Mouse (Mus musculus) MEL (cell line): Measurements from ENCODE around the gene Rplp0.

Experiments used
- CHD1 ChIP-seq: IDR thresholded peaks from 2 replicates; pipeline ENCODE4 v1.6.1; 2012; ENCODE audit warnings: low read depth, mild to moderate bottlenecking, inconsistent platforms, low read length, improper control_type of control experiment
- CTCF ChIP-seq, 3 experiments: IDR thresholded peaks in 2 of 3; conservative IDR thresholded peaks in 1 of 3; 2 replicates each; pipeline ENCODE4 v1.5.1; 2011 to 2012; ENCODE audit warnings: low read length in 3 of 3, low read depth in 2 of 3, mild to moderate bottlenecking in 2 of 3, improper control_type of control experiment in 1 of 3, inconsistent platforms in 1 of 3, mixed read lengths in 1 of 3, moderate library complexity in 1 of 3; ENCODE audit not compliant: control insufficient read depth in 1 of 3, insufficient read depth in 1 of 3, poor library complexity in 1 of 3, severe bottlenecking in 1 of 3
- SMC3 ChIP-seq: IDR thresholded peaks from 2 replicates; pipeline ENCODE4 v1.6.1; 2011; ENCODE audit warnings: low read depth, low read length, improper control_type of control experiment

GRCm38 (mm10) chr5:115568681-115569080, 9.4 kb downstream of the Rplp0 start:
- TF ChIP-seq SMC3 (no peak), CHD1 (no peak), CTCF (IDR thresholded peaks at IDR 0.05 in 2 of 3, conservative IDR thresholded peaks at IDR 0.05 in 1 of 3; ENCODE audit: control insufficient read depth in 1 of 3, insufficient read depth in 1 of 3, low read depth in 2 of 3, low read length in 3 of 3, poor library complexity in 1 of 3, severe bottlenecking in 1 of 3) (no peak)
